Comparison of ENCODE assay signal across 24 mouse cellular contexts in genomic region chr5:14927047-14927446, GRCm38 (mm10). TPM values are rescaled to one million over a fixed set of nuclear protein-coding genes. Genes with fewer than 3 reads are reported as not detected.
DNase-seq lines count a peak whose midpoint lies in the region; ATAC-seq and TF ChIP-seq lines count a peak whose summit lies in the region.
"Not testable (repeated sequence)": the region's sequence is repeated elsewhere in the genome, so short reads cannot be mapped to it uniquely, and the experiment has no call there.
"Had no signal": no experiment of that assay in that cellular context is flagged by ENCODE, and none has a peak within 500 bp of the region (broad histone marks: within the 10 kb centered on the region; RNA-seq: fewer than 3 reads in every experiment).

No protein-coding gene starts in this region.

- not testable (repeated sequence) for ATAC-seq in forebrain, postnatal 0 days; hindbrain, embryonic 14.5 days (ENCODE audit: low FRiP score); midbrain, embryonic 11.5 days (ENCODE audit: low FRiP score); stomach, postnatal 0 days (ENCODE audit: low FRiP score, low TSS enrichment)

- H3K9ac ChIP-seq in forebrain, postnatal 0 days; hindbrain, embryonic 14.5 days; liver, adult 2 months (ENCODE audit: low read depth, low read length); midbrain, embryonic 11.5 days (ENCODE audit: low read length); stomach, postnatal 0 days (ENCODE audit: low read length): not testable (repeated sequence)

- peak; percentile 8 for DNase-seq in adrenal gland, postnatal 14 days
- not testable (repeated sequence) for DNase-seq in forebrain, postnatal 0 days; stomach, postnatal 0 days (ENCODE audit: low spot score)
- DNase-seq in hindbrain, embryonic 14.5 days (ENCODE audit: low spot score) = peak; percentile 25
- peak; percentile 7 for DNase-seq in kidney, postnatal 10 days
- DNase-seq in liver, adult 2 months (ENCODE audit: extremely low read depth, low read depth, low spot score) = peak; percentile 4
- DNase-seq in midbrain, embryonic 11.5 days (ENCODE audit: low spot score, missing footprints) = peak; percentile 62

- H3K4me2 ChIP-seq in forebrain, postnatal 0 days (ENCODE audit: low read depth); hindbrain, embryonic 14.5 days (replicated peaks); midbrain, embryonic 11.5 days; stomach, postnatal 0 days (replicated peaks; ENCODE audit: low read depth): not testable (repeated sequence)

- not testable (repeated sequence) for H3K36me3 ChIP-seq in forebrain, postnatal 0 days (ENCODE audit: insufficient read depth); hindbrain, embryonic 14.5 days (replicated peaks; ENCODE audit: control insufficient read depth, insufficient read depth); liver, adult 2 months (ENCODE audit: control insufficient read depth, insufficient read depth, low read length); midbrain, embryonic 11.5 days (ENCODE audit: control insufficient read depth, insufficient read depth, low read length); stomach, postnatal 0 days (ENCODE audit: control insufficient read depth, insufficient read depth, low read length)

- TF ChIP-seq EP300 in stomach, postnatal 0 days (optimal IDR thresholded peaks at IDR 0.05) = not testable (repeated sequence)

- H3K9me3 ChIP-seq in forebrain, postnatal 0 days (ENCODE audit: low read length); hindbrain, embryonic 14.5 days (ENCODE audit: control insufficient read depth, low read length); midbrain, embryonic 11.5 days (ENCODE audit: control insufficient read depth, low read length); stomach, postnatal 0 days (ENCODE audit: control insufficient read depth, low read length): not testable (repeated sequence)

- WGBS in forebrain, postnatal 0 days = 31% methylated on average over 4 of the region's 4 CpGs
- 34% methylated on average over 4 of the region's 4 CpGs for WGBS in hindbrain, embryonic 14.5 days
- WGBS in liver, adult 2 months = 26% methylated on average over 4 of the region's 4 CpGs
- 28% methylated on average over 4 of the region's 4 CpGs for WGBS in midbrain, embryonic 11.5 days
- WGBS in stomach, postnatal 0 days = 28% methylated on average over 4 of the region's 4 CpGs

- H3K79me2 ChIP-seq in liver, adult 2 months (ENCODE audit: control insufficient read depth, insufficient read depth, low read length) = not testable (repeated sequence)

- peak; percentile 30; the same call in 1 of the 2 replicates for TF ChIP-seq CTCF in forebrain, postnatal 0 days (IDR thresholded peaks at IDR 0.05; ENCODE audit: low read depth)
- TF ChIP-seq CTCF in liver, adult 2 months (IDR thresholded peaks at IDR 0.05; ENCODE audit: low read depth, low read length) = not testable (repeated sequence)
- TF ChIP-seq CTCF in stomach, postnatal 0 days (IDR thresholded peaks at IDR 0.05; ENCODE audit: low read depth) = peak; percentile 50

- not testable (repeated sequence) for H3K27ac ChIP-seq in forebrain, postnatal 0 days (ENCODE audit: low read depth, low read length); hindbrain, embryonic 14.5 days; liver, adult 2 months (replicated peaks; ENCODE audit: insufficient read depth, low read depth, low read length); midbrain, embryonic 11.5 days (ENCODE audit: low read depth, low read length); stomach, postnatal 0 days (replicated peaks)

- not testable (repeated sequence) for H3K27me3 ChIP-seq in forebrain, postnatal 0 days (ENCODE audit: insufficient read depth, low read length); hindbrain, embryonic 14.5 days (ENCODE audit: control insufficient read depth, insufficient read depth, low read length); liver, adult 2 months (ENCODE audit: control insufficient read depth, insufficient read depth, low read length); midbrain, embryonic 11.5 days (ENCODE audit: control insufficient read depth, insufficient read depth, low read length); stomach, postnatal 0 days (ENCODE audit: control insufficient read depth, insufficient read depth, low read length)

- TF ChIP-seq POLR2A in liver, adult 2 months (IDR thresholded peaks at IDR 0.05; ENCODE audit: extremely low read depth, insufficient read depth, low read length) = not testable (repeated sequence)

- H3K4me1 ChIP-seq in forebrain, postnatal 0 days (ENCODE audit: insufficient read depth); hindbrain, embryonic 14.5 days (replicated peaks; ENCODE audit: control insufficient read depth, insufficient read depth, low read length); liver, adult 2 months (ENCODE audit: control insufficient read depth, insufficient read depth, low read length); midbrain, embryonic 11.5 days (ENCODE audit: control insufficient read depth, insufficient read depth, low read length); stomach, postnatal 0 days (replicated peaks; ENCODE audit: control insufficient read depth, insufficient read depth): not testable (repeated sequence)

- not testable (repeated sequence) for H3K4me3 ChIP-seq in forebrain, postnatal 0 days (ENCODE audit: low read depth, low read length); hindbrain, embryonic 14.5 days (replicated peaks; ENCODE audit: low read length); liver, adult 2 months (ENCODE audit: insufficient read depth, low read depth, low read length); midbrain, embryonic 11.5 days (ENCODE audit: low read depth, low read length); stomach, postnatal 0 days (ENCODE audit: low read depth, low read length)

RNA-seq across cellular contexts. Expression of gene Speer4e, which starts 11.2 kb away (rescaled TPM):
- total RNA-seq in adrenal gland, postnatal 14 days (2021) = not detected in 2 replicates
- not detected in 2 replicates for total RNA-seq in forebrain, postnatal 0 days (2014; rRNA removed)
- not detected in 2 replicates for polyA plus RNA-seq in forebrain, postnatal 0 days (2015; fragmentation: Nextera tagmentation; extraction: Ambion mirVana)
- not detected in 2 replicates for polyA plus RNA-seq in hindbrain, embryonic 14.5 days (2014; fragmentation: Nextera tagmentation; extraction: Ambion mirVana)
- not detected in 2 replicates for total RNA-seq in liver, adult 2 months (2014; rRNA removed)
- not detected in 2 replicates for polyA plus RNA-seq in liver, adult 2 months (2012; rRNA removed)
- polyA plus RNA-seq in midbrain, embryonic 11.5 days (2014; fragmentation: Nextera tagmentation; extraction: Ambion mirVana) = not detected in 2 replicates
- 0.21 TPM in 1 of 2 replicates, not detected in the other for polyA plus RNA-seq in stomach, postnatal 0 days (2015; fragmentation: Nextera tagmentation; extraction: Ambion mirVana)
- total RNA-seq: adrenal gland, postnatal 25 days; common myeloid progenitor, adult 5-6 weeks; gastrocnemius, postnatal 14 days; heart, adult 8-10 months; heart, postnatal 36 days had no signal
- polyA plus RNA-seq: CD4-positive, CD25-positive, alpha-beta regulatory T cell, adult 4 months; embryonic facial prominence, embryonic 12.5 days; forebrain, embryonic 11.5 days; forebrain, embryonic 15.5 days; frontal cortex, adult 2 months; G1E; gonadal fat pad, adult 2 months; heart, embryonic 16.5 days; hindbrain, embryonic 11.5 days; hindbrain, embryonic 16.5 days; intestine, embryonic 14.5 days had no signal

RNA-seq across cellular contexts. Expression of gene Gm9758, which starts 12.3 kb away (rescaled TPM):
- not detected in 2 replicates for total RNA-seq in adrenal gland, postnatal 14 days (2021)
- not detected in 2 replicates for total RNA-seq in forebrain, postnatal 0 days (2014; rRNA removed)
- polyA plus RNA-seq in forebrain, postnatal 0 days (2015; fragmentation: Nextera tagmentation; extraction: Ambion mirVana) = not detected in 2 replicates
- polyA plus RNA-seq in hindbrain, embryonic 14.5 days (2014; fragmentation: Nextera tagmentation; extraction: Ambion mirVana) = not detected in 2 replicates
- not detected in 2 replicates for total RNA-seq in liver, adult 2 months (2014; rRNA removed)
- polyA plus RNA-seq in liver, adult 2 months (2012; rRNA removed) = not detected in 2 replicates
- not detected in 2 replicates for polyA plus RNA-seq in midbrain, embryonic 11.5 days (2014; fragmentation: Nextera tagmentation; extraction: Ambion mirVana)
- not detected in 2 replicates for polyA plus RNA-seq in stomach, postnatal 0 days (2015; fragmentation: Nextera tagmentation; extraction: Ambion mirVana)
- total RNA-seq: adrenal gland, postnatal 25 days; common myeloid progenitor, adult 5-6 weeks; G1E; gastrocnemius, postnatal 14 days; heart, adult 8-10 months; heart, postnatal 36 days had no signal
- polyA plus RNA-seq: CD4-positive, CD25-positive, alpha-beta regulatory T cell, adult 4 months; embryonic facial prominence, embryonic 12.5 days; forebrain, embryonic 11.5 days; forebrain, embryonic 15.5 days; frontal cortex, adult 2 months; G1E; gonadal fat pad, adult 2 months; heart, embryonic 12.5 days; heart, embryonic 16.5 days; hindbrain, embryonic 11.5 days; hindbrain, embryonic 16.5 days; intestine, embryonic 14.5 days had no signal

RNA-seq across cellular contexts. Expression of gene Gm10354, which starts 51.7 kb away (rescaled TPM):
- total RNA-seq in adrenal gland, postnatal 14 days (2021) = not detected in 2 replicates
- total RNA-seq in forebrain, postnatal 0 days (2014; rRNA removed) = not detected in 2 replicates
- not detected in 2 replicates for polyA plus RNA-seq in forebrain, postnatal 0 days (2015; fragmentation: Nextera tagmentation; extraction: Ambion mirVana)
- not detected in 2 replicates for polyA plus RNA-seq in hindbrain, embryonic 14.5 days (2014; fragmentation: Nextera tagmentation; extraction: Ambion mirVana)
- not detected in 2 replicates for total RNA-seq in liver, adult 2 months (2014; rRNA removed)
- polyA plus RNA-seq in liver, adult 2 months (2012; rRNA removed) = not detected in 2 replicates
- not detected in 2 replicates for polyA plus RNA-seq in midbrain, embryonic 11.5 days (2014; fragmentation: Nextera tagmentation; extraction: Ambion mirVana)
- polyA plus RNA-seq in stomach, postnatal 0 days (2015; fragmentation: Nextera tagmentation; extraction: Ambion mirVana) = not detected in 2 replicates
- total RNA-seq: adrenal gland, postnatal 25 days; common myeloid progenitor, adult 5-6 weeks; gastrocnemius, postnatal 14 days; heart, adult 8-10 months; heart, postnatal 36 days had no signal
- polyA plus RNA-seq: CD4-positive, CD25-positive, alpha-beta regulatory T cell, adult 4 months; embryonic facial prominence, embryonic 12.5 days; forebrain, embryonic 11.5 days; forebrain, embryonic 15.5 days; frontal cortex, adult 2 months; G1E; gonadal fat pad, adult 2 months; heart, embryonic 16.5 days; hindbrain, embryonic 11.5 days; hindbrain, embryonic 16.5 days; intestine, embryonic 14.5 days had no signal
